8 mouse cellular contexts compared by ENCODE assay signal in genomic region chr12:49390926-49391304, GRCm38 (mm10). TPM values are rescaled to one million over a fixed set of nuclear protein-coding genes. Genes with fewer than 3 reads are reported as not detected.
DNase-seq lines count a peak whose midpoint lies in the region; ATAC-seq and TF ChIP-seq lines count a peak whose summit lies in the region.

No protein-coding gene starts in this region.

- 4% methylated on average over 9 of the region's 9 CpGs for WGBS in heart, embryonic 14.5 days
- under 1% methylated on average over 9 of the region's 9 CpGs for WGBS in forebrain, postnatal 0 days
- WGBS in midbrain, embryonic 11.5 days = under 1% methylated on average over 9 of the region's 9 CpGs

- intact Hi-C loops in heart, postnatal 36 days (cut with DNase I) = no loop called here
- intact Hi-C loops in gastrocnemius, adult 2 months (cut with DNase I) = no loop called here

- no peak for ATAC-seq in heart, embryonic 14.5 days (ENCODE audit: insufficient number of reproducible peaks, insufficient read depth, low FRiP score, low read depth)
- ATAC-seq in forebrain, postnatal 0 days = peak; percentile 7; the same call in 1 of the 2 replicates
- peak; percentile 27 for ATAC-seq in midbrain, embryonic 11.5 days (ENCODE audit: low FRiP score)

- DNase-seq in heart, postnatal 36 days = no peak
- DNase-seq in R1 (ENCODE audit: low read depth, low spot score) = peak; percentile 18
- DNase-seq in forebrain, postnatal 0 days = no peak
- no peak for DNase-seq in midbrain, embryonic 11.5 days (ENCODE audit: low spot score, missing footprints)
- no peak for DNase-seq in gastrocnemius, adult 2 months
- no peak for DNase-seq in layer of hippocampus, postnatal 14 days (ENCODE audit: low spot score in 2 of 2)
- DNase-seq in adrenal gland, postnatal 14 days = no peak

- peak overlapping the region; percentile 7 to 27; a peak in 3 of 4 replicates for H3K4me3 ChIP-seq in heart, embryonic 14.5 days (ENCODE audit: control insufficient read depth in 1 of 2, insufficient read depth in 1 of 2, low read depth in 1 of 2, low read length in 2 of 2)
- H3K4me3 ChIP-seq in forebrain, postnatal 0 days (ENCODE audit: low read depth, low read length) = peak overlapping the region; percentile 54
- peak overlapping the region; percentile 25 for H3K4me3 ChIP-seq in midbrain, embryonic 11.5 days (ENCODE audit: low read depth, low read length)
- H3K4me3 ChIP-seq in gastrocnemius, adult 2 months = no peak overlapping the region

- H3K27ac ChIP-seq in heart, embryonic 14.5 days (replicated peaks in 1 of 2; ENCODE audit: control insufficient read depth in 1 of 2, insufficient read depth in 1 of 2, low read depth in 2 of 2, low read length in 2 of 2) = no peak overlapping the region
- peak overlapping the region; percentile 98 for H3K27ac ChIP-seq in forebrain, postnatal 0 days (ENCODE audit: low read depth, low read length)
- H3K27ac ChIP-seq in midbrain, embryonic 11.5 days (ENCODE audit: low read depth, low read length) = no peak overlapping the region
- H3K27ac ChIP-seq in gastrocnemius, adult 2 months = no peak overlapping the region

- peak overlapping the region; percentile 48 for H3K4me2 ChIP-seq in heart, embryonic 14.5 days (ENCODE audit: low read length)
- H3K4me2 ChIP-seq in forebrain, postnatal 0 days (ENCODE audit: low read depth) = peak overlapping the region; percentile 86
- H3K4me2 ChIP-seq in midbrain, embryonic 11.5 days = peak overlapping the region; percentile 51

- H3K9me3 ChIP-seq in heart, embryonic 14.5 days (ENCODE audit: control insufficient read depth, low read length) = no peaks in the 10 kb centered on the region
- no peaks in the 10 kb centered on the region for H3K9me3 ChIP-seq in forebrain, postnatal 0 days (ENCODE audit: low read length)
- no peaks in the 10 kb centered on the region for H3K9me3 ChIP-seq in midbrain, embryonic 11.5 days (ENCODE audit: control insufficient read depth, low read length)

- H3K9ac ChIP-seq in heart, embryonic 14.5 days (ENCODE audit: low read length) = no peak overlapping the region
- H3K9ac ChIP-seq in forebrain, postnatal 0 days = peak overlapping the region; percentile 98
- peak overlapping the region; percentile 44; the same call in 1 of the 2 replicates for H3K9ac ChIP-seq in midbrain, embryonic 11.5 days (ENCODE audit: low read length)

- H3K36me3 ChIP-seq in heart, embryonic 14.5 days (ENCODE audit: control insufficient read depth, insufficient read depth, low read length) = no peaks in the 10 kb centered on the region
- peaks cover 10% of the 10 kb centered on the region for H3K36me3 ChIP-seq in forebrain, postnatal 0 days (ENCODE audit: insufficient read depth)
- H3K36me3 ChIP-seq in midbrain, embryonic 11.5 days (ENCODE audit: control insufficient read depth, insufficient read depth, low read length) = no peaks in the 10 kb centered on the region

- peaks cover 85% of the 10 kb centered on the region for H3K27me3 ChIP-seq in heart, embryonic 14.5 days (ENCODE audit: control insufficient read depth, insufficient read depth, low read length)
- H3K27me3 ChIP-seq in forebrain, postnatal 0 days (ENCODE audit: insufficient read depth, low read length) = no peaks in the 10 kb centered on the region
- H3K27me3 ChIP-seq in midbrain, embryonic 11.5 days (ENCODE audit: control insufficient read depth, insufficient read depth, low read length) = peaks cover 73% of the 10 kb centered on the region

- H3K4me1 ChIP-seq in heart, embryonic 14.5 days (ENCODE audit: control insufficient read depth in 2 of 2, insufficient read depth in 2 of 2, low read length in 2 of 2) = no peaks in the 10 kb centered on the region
- no peaks in the 10 kb centered on the region for H3K4me1 ChIP-seq in forebrain, postnatal 0 days (ENCODE audit: insufficient read depth)
- no peaks in the 10 kb centered on the region for H3K4me1 ChIP-seq in midbrain, embryonic 11.5 days (ENCODE audit: control insufficient read depth, insufficient read depth, low read length)

- TF ChIP-seq CTCF in forebrain, postnatal 0 days (IDR thresholded peaks at IDR 0.05; ENCODE audit: low read depth) = no peak
- no peak for TF ChIP-seq CTCF in gastrocnemius, adult 2 months (IDR thresholded peaks at IDR 0.05)

RNA-seq across cellular contexts. Expression of gene Gm43517, which starts 5.9 kb away (rescaled TPM):
- not detected in 2 replicates for polyA plus RNA-seq in heart, embryonic 14.5 days (2014; fragmentation: Nextera tagmentation; extraction: Ambion mirVana)
- not detected for total RNA-seq in heart, postnatal 36 days (2021)
- total RNA-seq in forebrain, postnatal 0 days (2014; rRNA removed) = 16.1 and 16.8 TPM in 2 replicates
- polyA plus RNA-seq in forebrain, postnatal 0 days (2015; fragmentation: Nextera tagmentation; extraction: Ambion mirVana) = 0.53 and 0.85 TPM in 2 replicates
- 0.07 TPM in 1 of 2 replicates, not detected in the other for polyA plus RNA-seq in midbrain, embryonic 11.5 days (2014; fragmentation: Nextera tagmentation; extraction: Ambion mirVana)
- total RNA-seq in gastrocnemius, adult 2 months (2021) = not detected
- total RNA-seq in layer of hippocampus, postnatal 14 days (2021) = 10 to 100 TPM; 11.4 to 12.2 TPM
- total RNA-seq in adrenal gland, postnatal 14 days (2021) = not detected in 2 replicates

RNA-seq across cellular contexts. Expression of gene Foxg1, which starts 8.5 kb away (rescaled TPM):
- not detected in 2 replicates for polyA plus RNA-seq in heart, embryonic 14.5 days (2014; fragmentation: Nextera tagmentation; extraction: Ambion mirVana)
- total RNA-seq in heart, postnatal 36 days (2021) = not detected
- 76.5 and 79.4 TPM in 2 replicates for total RNA-seq in forebrain, postnatal 0 days (2014; rRNA removed)
- 50.8 and 53.4 TPM in 2 replicates for polyA plus RNA-seq in forebrain, postnatal 0 days (2015; fragmentation: Nextera tagmentation; extraction: Ambion mirVana)
- polyA plus RNA-seq in midbrain, embryonic 11.5 days (2014; fragmentation: Nextera tagmentation; extraction: Ambion mirVana) = 0.41 and 0.92 TPM in 2 replicates
- not detected for total RNA-seq in gastrocnemius, adult 2 months (2021)
- total RNA-seq in layer of hippocampus, postnatal 14 days (2021) = 100 to 1,000 TPM; 161 to 166 TPM
- not detected in 2 replicates for total RNA-seq in adrenal gland, postnatal 14 days (2021)

Comparison
In these comparisons a context has a peak if more than half of its experiments do, and no peak if none do; other contexts are left out.
1. RNA of gene Gm43517, which starts 5.9 kb away (total RNA-seq): 16.1 to 16.8 TPM in forebrain, postnatal 0 days and 11.4 to 12.2 TPM in layer of hippocampus, postnatal 14 days; not detected in heart, postnatal 36 days, not detected in gastrocnemius, adult 2 months and not detected in adrenal gland, postnatal 14 days; every median in the first group is over 10 times any median in the second.
2. RNA of gene Foxg1, which starts 8.5 kb away (total RNA-seq): 161 to 166 TPM in layer of hippocampus, postnatal 14 days and 76.5 to 79.4 TPM in forebrain, postnatal 0 days; not detected in heart, postnatal 36 days, not detected in gastrocnemius, adult 2 months and not detected in adrenal gland, postnatal 14 days; every median in the first group is over 10 times any median in the second.
3. Peak in every context shown above with its lines, with median percentiles within 50 percentile points of each other: H3K4me2 ChIP-seq.